Mouse (Mus musculus) CD4-positive, CD25-positive, alpha-beta regulatory T cell, adult 2 months (primary cell): ENCODE measurements around the gene Gak.
A peak's percentile ranks its signal among the peaks of the same experiment; 100 is the strongest.

Source experiments
- DNase-seq: peaks from one replicate; pipeline ENCODE4 v3.0.0-alpha.2; 2012; ENCODE audit warnings: low read depth, low spot score

The Gak gene

DNA sequence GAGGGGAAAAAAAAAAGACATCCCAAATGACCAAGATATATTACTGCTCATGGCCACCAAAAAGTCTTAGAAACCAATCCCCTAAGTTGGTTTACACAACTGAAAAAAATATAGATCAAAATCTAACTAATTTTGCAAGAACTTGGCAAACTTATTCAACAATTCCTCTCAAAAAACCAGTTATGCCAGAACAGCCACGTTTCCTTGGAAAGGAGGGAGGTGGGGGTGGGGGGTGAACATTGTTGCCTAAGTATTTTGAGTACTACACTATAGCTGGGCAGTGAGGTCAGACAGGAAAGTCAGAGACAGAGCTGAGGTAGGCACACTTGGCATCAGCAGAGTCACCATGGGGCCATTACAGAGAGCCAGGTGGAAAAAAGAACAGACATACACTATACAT is 29.6 kb downstream of the Gak start:
- DNase-seq, result no peak

DNA sequence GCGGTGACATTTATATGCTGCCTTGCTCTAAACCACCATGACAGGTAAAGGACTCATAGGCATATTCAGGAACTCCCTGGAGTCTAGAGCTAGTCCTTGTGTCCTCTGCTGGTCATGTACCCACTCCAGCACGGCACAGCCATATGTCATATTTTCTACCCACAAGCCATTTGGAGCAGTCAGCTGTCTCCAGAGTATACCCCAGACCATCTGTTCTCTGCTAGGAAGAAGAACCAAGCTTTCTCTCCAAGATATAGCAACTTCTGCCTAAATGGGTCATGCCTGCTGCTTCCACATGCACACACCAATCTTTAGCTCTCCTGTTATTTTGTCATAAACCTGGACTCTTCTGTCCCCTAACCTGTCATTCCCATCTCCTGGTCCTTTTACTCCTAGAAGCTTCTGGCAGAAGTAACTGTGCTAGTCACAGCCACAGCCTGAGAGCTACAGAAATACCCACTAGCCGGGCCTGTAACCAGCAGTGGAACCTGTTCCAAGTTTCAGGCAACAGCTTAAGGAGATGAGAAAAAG is 48.1 kb downstream of the Gak start:
- DNase-seq, result no peak

DNA sequence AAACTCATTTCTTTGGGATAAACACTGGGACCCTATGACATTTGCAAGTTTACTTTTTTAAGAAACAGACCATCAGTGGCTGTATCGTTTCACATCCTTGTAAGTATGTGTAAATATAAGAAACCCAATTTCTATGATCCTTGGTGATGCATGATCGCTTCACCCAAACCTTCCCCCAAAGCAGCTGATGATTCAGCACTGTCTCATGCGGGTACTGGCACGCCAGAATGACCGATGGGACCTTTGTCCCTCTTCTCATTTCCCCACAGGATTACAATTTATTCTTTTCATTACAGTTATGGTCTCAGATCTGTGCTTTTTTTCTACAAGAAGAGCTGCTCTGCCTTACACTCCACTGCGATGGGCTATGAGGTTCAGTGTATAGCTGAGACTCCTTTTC is 56.5 kb downstream of the Gak start:
- DNase-seq, result no peak

DNA sequence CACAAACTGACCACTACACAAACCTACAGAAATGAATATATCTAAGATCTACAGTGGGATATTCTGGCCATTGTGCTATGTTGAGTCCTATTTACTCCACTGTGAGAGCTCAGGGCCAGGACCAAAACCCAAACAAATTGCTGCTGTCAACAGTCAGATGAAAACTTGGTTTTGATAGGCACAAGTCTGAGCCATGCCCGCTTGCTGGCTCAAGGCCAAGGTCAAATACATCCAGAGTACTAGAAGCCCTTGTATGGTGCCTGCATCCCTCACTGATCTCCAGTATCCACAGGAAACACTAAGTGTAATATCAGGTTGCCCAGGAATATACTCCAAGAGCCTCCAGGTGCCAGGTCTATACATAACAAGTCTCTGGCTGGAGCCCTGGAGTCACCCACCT is 58.6 kb downstream of the Gak start:
- no peak for DNase-seq

DNA sequence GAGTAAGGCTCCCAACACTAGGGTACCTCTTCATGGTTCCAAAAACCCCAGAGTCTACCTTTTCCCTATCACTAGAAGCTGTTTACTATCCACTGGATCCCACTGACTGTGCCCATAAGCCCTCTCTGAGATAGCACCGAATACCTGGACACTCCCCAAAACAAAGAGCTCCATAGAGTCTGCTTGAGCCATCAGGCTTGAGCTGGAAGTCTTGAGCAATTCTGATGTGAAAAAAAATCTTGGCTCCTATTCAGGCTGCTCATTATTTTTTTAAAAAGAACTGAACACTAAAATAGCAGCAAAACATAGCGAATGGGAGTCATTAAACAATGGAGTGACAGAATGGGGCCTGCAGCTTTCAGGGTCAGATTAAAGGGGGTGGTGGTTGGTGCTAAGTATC is 62.5 kb downstream of the Gak start:
- DNase-seq, result no peak

DNA sequence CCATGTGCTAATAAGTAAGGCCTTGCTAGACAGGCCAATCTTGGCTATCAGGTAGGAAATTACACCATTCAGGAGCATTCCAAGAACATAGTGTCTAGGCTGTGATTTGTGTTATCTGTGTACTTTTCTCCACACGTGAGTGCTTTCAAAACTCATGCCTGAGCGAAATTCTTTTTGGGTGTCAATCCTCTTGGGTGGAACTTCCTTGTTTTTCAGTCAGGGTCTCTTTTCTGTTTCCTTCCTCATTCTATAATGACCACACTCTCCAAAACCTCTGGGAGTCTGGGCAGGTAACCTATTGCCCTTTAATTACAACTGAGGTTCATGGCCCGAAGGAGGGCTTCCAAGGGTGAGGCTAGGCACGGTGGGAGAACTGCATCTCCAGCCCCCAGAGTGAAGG is 63.0 kb downstream of the Gak start:
- DNase-seq, result no peak

DNA sequence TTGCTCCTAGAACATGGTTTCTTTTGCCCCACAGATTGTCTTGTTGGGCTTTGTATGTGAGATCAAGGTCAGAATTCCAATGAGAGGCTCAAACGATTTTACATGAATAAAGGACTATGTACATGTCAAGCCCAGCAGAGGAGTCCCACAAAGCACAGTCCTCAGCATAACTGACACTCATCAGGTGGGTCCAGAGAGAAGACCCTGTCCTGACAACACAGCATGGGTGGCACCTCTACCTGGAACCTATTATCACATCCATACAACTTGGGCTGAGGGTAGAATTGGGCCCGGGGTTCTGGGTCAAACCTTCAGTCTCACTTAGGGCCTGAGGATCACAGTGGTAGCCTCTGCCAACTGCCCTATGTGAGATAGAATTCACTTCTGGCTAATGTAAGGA is 64.2 kb downstream of the Gak start:
- no peak for DNase-seq

DNA sequence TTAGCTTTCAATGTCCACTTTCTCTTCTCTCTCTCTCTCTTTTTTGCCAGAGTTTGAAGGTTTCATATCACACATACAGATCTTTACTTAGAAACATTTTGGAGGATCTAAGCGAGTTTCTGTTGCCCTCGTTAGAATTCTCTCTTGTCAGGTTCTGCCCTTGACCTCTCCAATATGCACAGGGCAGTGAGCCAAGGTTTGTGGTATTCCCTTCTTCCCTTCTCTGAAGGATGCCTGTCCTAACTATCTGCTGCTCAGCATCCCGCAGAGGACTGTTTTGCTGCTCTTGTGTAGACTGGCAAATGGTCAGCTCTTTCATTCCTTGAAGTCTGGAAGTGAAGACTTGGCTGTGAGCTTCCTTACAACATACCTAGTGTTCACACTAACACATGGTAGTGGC is 65.2 kb downstream of the Gak start:
- no peak for DNase-seq

DNA sequence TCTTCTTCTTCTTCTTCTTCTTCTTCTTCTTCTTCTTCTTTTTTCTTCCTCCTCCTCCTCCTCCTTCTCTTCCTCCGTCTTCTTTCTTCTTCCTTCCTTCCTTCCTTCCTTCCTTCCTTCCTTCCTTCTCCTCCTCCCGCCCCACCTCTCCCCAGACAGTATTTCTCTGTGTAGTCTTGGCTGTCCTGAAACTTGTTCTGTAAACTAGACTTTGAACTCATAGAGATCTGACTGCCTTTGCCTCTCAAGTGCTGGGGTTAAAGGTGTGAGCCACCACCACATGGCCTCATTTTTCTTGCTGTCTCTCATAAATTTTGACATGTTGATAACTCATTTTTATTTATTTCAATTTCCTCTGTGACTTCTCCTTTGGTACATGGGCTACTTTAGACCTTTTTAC is 67.1 kb downstream of the Gak start:
- DNase-seq, result no peak

DNA sequence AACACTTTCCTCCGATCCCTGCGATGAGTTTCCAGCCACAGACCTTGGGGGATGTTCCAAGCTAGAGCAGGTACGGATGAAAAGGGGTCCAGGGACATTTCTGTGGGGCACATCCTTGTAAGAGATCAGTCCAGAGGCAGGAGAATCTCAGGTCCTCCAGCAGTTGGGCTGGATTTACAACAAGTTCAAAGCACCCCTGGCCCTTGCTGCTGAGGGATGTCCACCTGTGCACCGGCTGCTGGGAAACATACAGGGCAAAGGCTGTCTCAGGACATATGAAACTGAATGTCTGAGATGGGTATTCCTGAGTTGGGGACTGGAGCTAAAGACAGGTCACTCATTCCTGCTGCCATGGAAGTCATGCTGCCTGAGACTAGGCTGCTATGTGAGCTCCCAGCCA is 72.6 kb downstream of the Gak start:
- no peak for DNase-seq

DNA sequence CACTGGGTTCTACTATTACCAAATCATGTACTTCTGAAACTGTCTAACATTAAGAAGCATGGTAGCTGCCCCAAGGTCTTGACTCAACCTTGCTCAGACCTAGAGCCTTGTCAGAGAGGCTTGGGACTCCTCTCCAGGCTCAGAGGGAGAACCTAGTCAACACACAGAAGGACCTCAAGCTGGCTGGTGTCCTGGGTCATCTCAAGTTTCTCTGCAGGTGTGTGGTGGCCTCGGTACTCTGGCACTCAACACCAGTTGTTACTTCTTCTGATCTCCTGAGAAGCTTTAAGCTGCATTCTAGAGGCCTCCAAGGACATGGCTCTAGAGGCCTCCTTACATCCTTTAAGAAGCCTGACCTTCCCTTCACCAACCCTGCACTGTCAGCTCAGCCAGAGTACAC is 75.5 kb downstream of the Gak start:
- no peak for DNase-seq

DNA sequence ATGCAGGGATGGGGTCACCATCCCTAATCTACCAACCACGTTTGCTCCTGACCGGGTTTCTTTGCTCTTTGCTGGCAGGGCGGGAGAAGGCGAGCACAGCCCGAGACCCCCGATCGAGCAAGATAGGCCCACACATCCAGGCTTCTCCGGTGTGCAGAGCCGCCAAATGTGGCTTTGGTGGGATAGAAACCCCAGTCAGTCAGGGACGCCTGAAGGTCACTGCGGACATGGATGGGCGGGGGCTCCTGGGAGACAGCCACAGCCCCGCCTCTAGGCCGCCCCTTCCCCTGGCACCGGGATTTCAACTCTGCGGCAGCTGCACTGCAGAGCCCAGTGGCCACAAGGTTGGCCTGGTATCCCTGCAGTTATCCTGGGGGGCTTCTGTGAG is 79.4 kb downstream of the Gak start:
- no peak for DNase-seq

DNA sequence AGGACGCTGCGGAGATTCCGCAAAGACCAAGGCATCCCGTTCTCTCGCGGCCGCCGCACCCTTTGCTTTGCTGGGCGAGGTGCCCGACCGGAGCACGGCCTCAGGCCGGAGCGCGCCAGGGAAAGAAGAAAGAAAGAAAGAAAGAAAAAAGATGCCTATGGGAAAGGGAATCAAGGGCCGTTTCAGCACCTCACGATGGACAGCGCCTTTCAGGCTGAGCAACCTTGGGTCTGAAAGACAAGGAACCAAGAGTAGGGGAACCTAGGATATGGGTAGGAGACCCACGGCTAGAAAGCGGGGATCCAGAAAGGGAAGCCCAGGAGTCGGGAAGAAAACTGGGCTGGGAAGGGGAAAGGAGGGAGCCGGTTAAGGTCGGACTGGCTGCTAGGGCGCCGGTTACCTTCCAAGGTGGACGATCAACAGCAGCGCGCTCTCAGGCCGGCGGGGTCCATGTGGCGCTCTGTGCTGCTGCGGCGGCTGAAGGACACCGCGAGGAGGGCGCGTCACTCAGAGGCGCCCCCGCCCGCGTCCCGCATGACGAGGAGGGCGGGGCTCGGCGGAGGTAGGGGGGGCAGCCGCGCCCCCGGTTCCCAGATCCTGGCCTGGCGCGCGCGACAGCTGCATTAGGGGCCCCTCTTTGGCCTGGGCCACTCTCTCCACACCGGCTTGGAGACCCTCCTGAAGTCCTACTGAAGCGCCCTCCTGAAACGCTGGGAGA is 79.9 kb downstream of the Gak start, which contains the start of gene Cplx1:
TSS of gene Cplx1 (minus strand) at position 536 of the 718 bp plus-strand sequence.
- DNase-seq, result peak; percentile 12

DNA sequence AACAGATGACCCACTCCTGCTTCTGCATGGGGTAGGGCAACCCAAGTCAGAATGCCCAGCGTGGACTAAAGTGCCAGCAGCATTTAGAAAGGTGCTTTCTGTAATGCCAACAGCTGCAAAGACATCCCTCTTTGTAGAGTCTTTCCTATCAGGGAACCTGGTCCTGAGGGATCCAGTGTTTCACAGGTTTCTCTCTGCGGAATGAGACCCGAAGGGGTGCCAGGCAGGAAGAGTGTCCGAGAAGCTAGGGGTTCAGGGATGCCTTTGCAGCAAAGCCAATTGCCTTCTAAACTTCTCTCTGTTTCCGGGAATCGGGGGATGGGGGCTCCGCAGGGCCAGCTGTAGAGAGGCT is 80.4 kb downstream of the Gak start:
- no peak for DNase-seq

DNA sequence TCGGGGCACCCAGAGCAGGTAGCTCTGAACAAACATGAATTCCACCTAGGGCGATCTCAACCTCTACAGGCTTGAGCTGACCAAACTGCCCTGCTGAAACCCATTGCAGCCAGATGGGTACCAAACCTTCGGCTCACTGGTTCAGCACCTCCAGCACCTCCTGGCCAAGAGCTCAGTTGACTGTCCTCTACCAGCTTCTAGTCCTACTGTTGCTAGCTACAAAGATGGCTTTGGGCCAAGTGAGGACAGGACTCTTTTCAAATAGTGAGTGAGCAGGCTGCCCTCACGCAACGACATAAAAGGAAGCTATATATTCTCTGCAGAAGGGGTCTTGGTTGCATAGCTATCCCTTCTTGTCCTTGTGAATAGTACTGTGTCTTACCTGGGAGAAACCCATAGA is 81.9 kb downstream of the Gak start:
- DNase-seq, result no peak

DNA sequence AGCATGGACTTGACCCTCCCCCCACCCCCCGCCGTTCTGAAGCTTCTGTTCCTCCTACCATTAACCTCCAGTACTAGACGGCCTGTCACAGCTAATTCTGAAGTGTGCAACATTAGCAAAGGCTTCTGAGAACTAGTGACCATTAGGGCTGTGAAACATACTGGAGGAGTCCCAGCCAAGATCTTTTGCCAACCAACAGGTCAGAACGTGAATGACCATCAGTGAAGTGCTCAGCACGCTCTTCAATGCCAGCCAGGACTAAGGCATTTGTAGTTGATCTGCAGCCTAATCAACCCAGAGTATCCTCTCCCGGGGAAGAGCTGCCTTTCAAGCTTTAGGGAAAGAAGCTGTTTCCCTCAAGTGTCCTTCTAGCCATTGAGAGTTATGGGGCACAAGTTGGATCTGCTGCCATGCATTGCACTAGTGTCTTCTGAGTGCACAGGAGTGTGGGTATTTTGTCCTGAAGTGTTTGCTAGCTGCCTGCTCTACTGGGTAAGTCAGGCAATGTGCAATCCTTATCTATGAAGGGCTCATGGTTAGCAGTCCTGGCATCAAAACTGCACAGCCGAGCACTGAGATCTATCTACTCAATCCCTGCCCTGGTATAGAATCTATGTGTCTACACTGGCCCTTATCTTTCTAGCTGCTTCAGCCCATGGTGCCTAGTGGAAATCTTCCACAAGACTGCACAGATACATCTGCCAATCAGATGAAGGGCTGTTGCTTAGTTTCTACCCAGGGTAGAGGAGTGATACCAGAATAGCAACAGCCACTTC is 85.9 kb downstream of the Gak start:
- no peak for DNase-seq

DNA sequence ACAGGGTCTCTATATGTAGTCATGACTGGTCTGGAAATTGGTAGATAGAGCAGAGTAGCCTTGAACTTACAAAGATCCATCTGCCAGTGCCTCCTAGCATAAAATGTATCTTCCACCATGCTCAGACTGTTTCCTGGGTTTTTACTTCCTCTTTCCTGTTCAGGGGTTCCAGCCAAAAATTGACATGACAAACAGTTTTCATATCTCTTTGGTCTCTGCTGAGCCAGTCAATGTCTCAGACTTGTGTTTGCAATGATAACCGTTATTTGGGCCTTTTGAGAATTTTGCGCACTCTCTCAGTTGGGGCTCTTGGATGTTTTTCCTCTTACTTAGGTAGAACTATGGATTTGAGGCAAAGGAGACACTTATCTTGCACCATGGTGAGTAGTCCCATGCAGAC is 95.4 kb downstream of the Gak start:
- DNase-seq, result no peak

DNA sequence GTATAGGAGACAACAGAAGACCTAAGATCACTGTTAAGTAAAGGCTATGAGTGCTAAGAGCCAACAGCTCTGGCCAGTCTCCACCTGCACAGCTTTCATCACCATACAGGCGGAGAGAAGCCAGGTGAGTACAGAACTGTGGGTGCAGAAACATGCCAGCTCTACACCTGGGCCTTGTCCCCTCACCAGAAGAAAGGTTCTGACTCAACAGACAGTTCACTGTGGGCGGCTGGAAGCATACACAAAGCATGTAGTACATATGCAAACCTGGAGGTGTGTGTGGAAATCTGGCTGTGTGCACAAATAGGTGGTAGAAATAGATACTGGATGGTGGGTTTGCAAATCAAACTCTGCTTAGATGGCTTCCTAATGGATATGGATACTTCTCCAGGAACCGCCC is 107.0 kb downstream of the Gak start:
- no peak for DNase-seq

DNA sequence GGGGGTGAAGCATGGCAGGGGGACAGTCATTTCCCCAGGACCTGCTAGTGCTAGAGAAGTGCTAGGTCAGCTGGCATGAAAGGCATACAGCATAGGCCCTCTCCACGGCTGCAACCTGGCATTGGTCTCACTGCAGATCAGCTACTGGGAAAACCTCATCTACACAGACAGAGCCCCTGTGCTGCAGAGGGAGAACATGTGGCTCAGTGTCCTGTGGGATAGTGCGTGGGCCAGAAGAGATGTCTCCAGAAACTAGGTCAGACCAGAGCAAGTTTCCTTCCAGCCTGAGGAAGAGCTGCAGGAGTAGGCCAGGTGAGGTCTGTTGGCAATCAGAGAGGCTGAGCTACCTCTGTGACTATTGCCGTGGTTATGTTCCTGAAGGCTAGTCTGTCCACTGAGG is 107.7 kb downstream of the Gak start:
- DNase-seq, result no peak

DNA sequence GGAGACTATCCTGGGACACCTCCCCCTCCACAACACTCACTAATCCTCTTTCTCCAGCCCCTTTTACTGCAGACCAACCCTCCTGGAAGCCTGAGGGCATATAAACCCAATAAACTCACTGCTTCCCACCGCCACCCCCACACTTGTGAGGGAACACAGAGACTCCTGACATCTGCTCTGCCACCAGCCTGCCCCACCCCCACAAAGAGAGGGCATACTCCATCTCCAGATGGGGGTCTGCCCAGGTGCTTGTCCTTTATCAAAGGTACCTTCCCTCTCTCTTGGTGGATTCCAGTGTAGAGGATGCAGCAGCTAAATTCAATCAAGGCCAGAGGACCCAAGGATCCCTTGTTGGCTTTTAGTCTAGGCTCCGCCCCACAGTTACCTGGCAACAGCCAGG is 108.5 kb downstream of the Gak start:
- no peak for DNase-seq

DNA sequence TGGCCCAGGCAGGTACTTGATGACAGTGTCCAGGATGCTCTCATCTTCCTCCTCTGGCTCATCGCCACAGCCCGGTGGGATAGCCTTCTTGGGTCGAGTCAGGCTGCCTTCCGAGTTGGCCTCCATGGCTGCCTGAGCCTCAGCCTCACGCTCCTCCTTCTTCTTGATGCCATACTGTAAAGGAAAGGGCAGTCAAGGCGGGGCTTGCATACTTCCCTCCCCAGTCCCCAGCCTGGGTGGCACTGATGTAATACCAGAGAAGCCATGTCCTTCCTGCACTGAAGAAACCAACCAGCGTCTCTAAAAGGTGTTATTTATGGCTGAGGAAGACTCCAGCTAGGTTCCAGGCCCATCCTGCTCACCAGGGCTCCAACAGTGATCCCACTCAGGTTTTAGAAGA is 109.4 kb downstream of the Gak start:
- no peak for DNase-seq
